Mouse (Mus musculus): ENCODE data around the gene Dhx30. TPM values are rescaled to one million over a fixed set of nuclear protein-coding genes. Genes with fewer than 3 reads are reported as not detected.
"Not testable (repeated sequence)": the region's sequence is repeated elsewhere in the genome, so short reads cannot be mapped to it uniquely, and the experiment has no call there.

The Dhx30 gene
- polyA plus RNA-seq, 1 experiment from 2014 or later, result 178 TPM

DNA sequence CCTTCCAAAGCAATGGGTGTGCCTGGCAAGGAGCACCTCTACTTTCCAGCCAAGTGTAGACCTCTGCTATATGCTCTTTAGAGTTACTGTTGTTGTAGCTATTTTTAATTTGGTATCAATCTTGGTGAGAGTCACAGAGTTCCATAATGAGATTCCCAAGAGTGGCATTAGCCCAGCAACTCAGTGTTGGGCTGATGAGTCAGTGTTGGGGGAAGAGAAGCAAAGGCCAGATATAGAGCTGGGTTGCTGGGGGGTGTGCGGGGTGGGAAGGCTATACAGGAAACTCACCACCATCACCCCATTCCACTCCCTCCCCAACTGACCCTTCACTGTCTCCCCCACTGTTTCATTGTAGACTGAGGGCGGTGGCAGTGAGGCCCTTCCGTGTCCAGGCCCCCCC lies 36.6 kb downstream of the Dhx30 start:
- no peak overlapping the region for H3K9ac ChIP-seq (replicated peaks; ENCODE audit: low read depth, low read length)
- ATAC-seq (ENCODE audit: low read depth), result no peak
- no peaks in the 10 kb centered on the region for H3K9me3 ChIP-seq (ENCODE audit: control insufficient read depth, low read length)
- H3K36me3 ChIP-seq (ENCODE audit: control insufficient read depth, insufficient read depth, low read length), result peaks cover 71% of the 10 kb centered on the region
- no peak overlapping the region for H3K4me3 ChIP-seq (ENCODE audit: low read depth, low read length)
- H3K27me3 ChIP-seq (ENCODE audit: control insufficient read depth, insufficient read depth, low read length), result no peaks in the 10 kb centered on the region
- no peak overlapping the region for H3K4me2 ChIP-seq (ENCODE audit: low read depth, low read length)
- no peak overlapping the region for H3K27ac ChIP-seq (ENCODE audit: low read depth, low read length)
- 57% methylated on average over 3 of the region's 3 CpGs for WGBS
- H3K4me1 ChIP-seq (ENCODE audit: control insufficient read depth, insufficient read depth, low read length), result no peaks in the 10 kb centered on the region

GRCm38 (mm10) chr9:110076468-110076867 lies 41.2 kb downstream of the Dhx30 start:
- not testable (repeated sequence) for H3K9me3 ChIP-seq (ENCODE audit: control insufficient read depth, low read length); H3K4me2 ChIP-seq (ENCODE audit: low read depth, low read length); H3K27ac ChIP-seq (ENCODE audit: low read depth, low read length); H3K4me1 ChIP-seq (ENCODE audit: control insufficient read depth, insufficient read depth, low read length); H3K9ac ChIP-seq (replicated peaks; ENCODE audit: low read depth, low read length); H3K4me3 ChIP-seq (ENCODE audit: low read depth, low read length); H3K27me3 ChIP-seq (ENCODE audit: control insufficient read depth, insufficient read depth, low read length); ATAC-seq (ENCODE audit: low read depth)
- 77% methylated on average over 4 of the region's 7 CpGs for WGBS
- H3K36me3 ChIP-seq (ENCODE audit: control insufficient read depth, insufficient read depth, low read length), result peaks cover 55% of the 10 kb centered on the region

- ATAC-seq (ENCODE audit: low read depth), result peak; percentile 56; the same call in 1 of the 2 replicates
- H3K36me3 ChIP-seq (ENCODE audit: control insufficient read depth, insufficient read depth, low read length), result peaks cover 62% of the 10 kb centered on the region
- no peaks in the 10 kb centered on the region for H3K4me1 ChIP-seq (ENCODE audit: control insufficient read depth, insufficient read depth, low read length)
- no peak overlapping the region for H3K27ac ChIP-seq (ENCODE audit: low read depth, low read length)
- WGBS, result 4% methylated on average over 1 of the region's 1 CpGs
- no peaks in the 10 kb centered on the region for H3K9me3 ChIP-seq (ENCODE audit: control insufficient read depth, low read length)
- no peak overlapping the region for H3K9ac ChIP-seq (replicated peaks; ENCODE audit: low read depth, low read length)
- H3K4me2 ChIP-seq (ENCODE audit: low read depth, low read length), result no peak overlapping the region
- no peak overlapping the region for H3K4me3 ChIP-seq (ENCODE audit: low read depth, low read length)
- H3K27me3 ChIP-seq (ENCODE audit: control insufficient read depth, insufficient read depth, low read length), result no peaks in the 10 kb centered on the region
Observed at GRCm38 (mm10) chr9:110071843-110072242, 45.8 kb downstream of the Dhx30 start.

GRCm38 (mm10) chr9:110071011-110071410 lies 46.6 kb downstream of the Dhx30 start:
- WGBS, result 83% methylated on average over 4 of the region's 4 CpGs
- no peak overlapping the region for H3K27ac ChIP-seq (ENCODE audit: low read depth, low read length)
- H3K9ac ChIP-seq (replicated peaks; ENCODE audit: low read depth, low read length), result no peak overlapping the region
- H3K9me3 ChIP-seq (ENCODE audit: control insufficient read depth, low read length), result no peaks in the 10 kb centered on the region
- no peak for ATAC-seq (ENCODE audit: low read depth)
- H3K4me1 ChIP-seq (ENCODE audit: control insufficient read depth, insufficient read depth, low read length), result no peaks in the 10 kb centered on the region
- H3K4me2 ChIP-seq (ENCODE audit: low read depth, low read length), result no peak overlapping the region
- peaks cover 68% of the 10 kb centered on the region for H3K36me3 ChIP-seq (ENCODE audit: control insufficient read depth, insufficient read depth, low read length)
- H3K27me3 ChIP-seq (ENCODE audit: control insufficient read depth, insufficient read depth, low read length), result no peaks in the 10 kb centered on the region
- no peak overlapping the region for H3K4me3 ChIP-seq (ENCODE audit: low read depth, low read length)

DNA sequence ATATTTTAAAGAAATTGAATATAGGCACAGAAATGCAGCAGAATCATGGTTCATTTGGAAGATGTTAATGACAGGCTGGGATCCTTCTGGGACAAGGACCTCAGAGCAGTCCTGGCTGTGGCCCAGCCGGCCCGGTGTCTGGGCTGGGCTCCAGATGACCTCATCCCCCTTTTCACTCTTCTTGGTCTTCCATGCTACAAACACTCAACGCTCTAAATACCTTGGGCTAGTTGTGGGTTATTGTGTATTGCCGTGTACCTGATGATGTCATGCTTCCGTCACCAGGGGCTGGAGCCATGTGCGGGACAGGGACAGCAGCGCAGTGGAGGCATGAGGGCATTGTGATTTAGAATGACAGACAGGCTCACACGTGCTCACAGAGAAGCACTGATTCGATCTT lies 47.3 kb downstream of the Dhx30 start:
- no peaks in the 10 kb centered on the region for H3K9me3 ChIP-seq (ENCODE audit: control insufficient read depth, low read length)
- no peak overlapping the region for H3K9ac ChIP-seq (replicated peaks; ENCODE audit: low read depth, low read length)
- no peaks in the 10 kb centered on the region for H3K4me1 ChIP-seq (ENCODE audit: control insufficient read depth, insufficient read depth, low read length)
- H3K27ac ChIP-seq (ENCODE audit: low read depth, low read length), result no peak overlapping the region
- peaks cover 69% of the 10 kb centered on the region for H3K36me3 ChIP-seq (ENCODE audit: control insufficient read depth, insufficient read depth, low read length)
- H3K4me3 ChIP-seq (ENCODE audit: low read depth, low read length), result no peak overlapping the region
- ATAC-seq (ENCODE audit: low read depth), result peak; percentile 49; the same call in 1 of the 2 replicates
- H3K4me2 ChIP-seq (ENCODE audit: low read depth, low read length), result no peak overlapping the region
- no peaks in the 10 kb centered on the region for H3K27me3 ChIP-seq (ENCODE audit: control insufficient read depth, insufficient read depth, low read length)
- 77% methylated on average over 9 of the region's 9 CpGs for WGBS

DNA sequence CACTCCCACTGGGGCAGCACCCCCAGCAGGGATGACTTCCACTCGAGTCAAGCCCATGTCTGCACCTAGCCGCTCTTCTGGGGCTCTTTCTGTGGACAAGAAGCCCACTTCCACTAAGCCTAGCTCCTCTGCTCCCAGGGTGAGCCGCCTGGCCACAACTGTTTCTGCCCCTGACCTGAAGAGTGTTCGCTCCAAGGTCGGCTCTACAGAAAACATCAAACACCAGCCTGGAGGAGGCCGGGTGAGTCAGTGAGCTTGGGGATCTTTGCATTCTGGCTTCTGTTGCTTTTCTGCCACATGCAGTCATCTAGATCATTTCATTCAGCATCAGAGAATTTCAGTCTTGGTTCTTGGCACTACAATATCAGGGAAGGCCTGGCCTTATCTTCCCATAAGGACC lies 48.9 kb downstream of the Dhx30 start:
- H3K9ac ChIP-seq (replicated peaks; ENCODE audit: low read depth, low read length), result no peak overlapping the region
- H3K9me3 ChIP-seq (ENCODE audit: control insufficient read depth, low read length), result no peaks in the 10 kb centered on the region
- no peak overlapping the region for H3K4me3 ChIP-seq (ENCODE audit: low read depth, low read length)
- peaks cover 79% of the 10 kb centered on the region for H3K36me3 ChIP-seq (ENCODE audit: control insufficient read depth, insufficient read depth, low read length)
- H3K4me2 ChIP-seq (ENCODE audit: low read depth, low read length), result no peak overlapping the region
- no peaks in the 10 kb centered on the region for H3K27me3 ChIP-seq (ENCODE audit: control insufficient read depth, insufficient read depth, low read length)
- H3K27ac ChIP-seq (ENCODE audit: low read depth, low read length), result no peak overlapping the region
- WGBS, result 89% methylated on average over 6 of the region's 6 CpGs
- no peak for ATAC-seq (ENCODE audit: low read depth)
- H3K4me1 ChIP-seq (ENCODE audit: control insufficient read depth, insufficient read depth, low read length), result no peaks in the 10 kb centered on the region

DNA sequence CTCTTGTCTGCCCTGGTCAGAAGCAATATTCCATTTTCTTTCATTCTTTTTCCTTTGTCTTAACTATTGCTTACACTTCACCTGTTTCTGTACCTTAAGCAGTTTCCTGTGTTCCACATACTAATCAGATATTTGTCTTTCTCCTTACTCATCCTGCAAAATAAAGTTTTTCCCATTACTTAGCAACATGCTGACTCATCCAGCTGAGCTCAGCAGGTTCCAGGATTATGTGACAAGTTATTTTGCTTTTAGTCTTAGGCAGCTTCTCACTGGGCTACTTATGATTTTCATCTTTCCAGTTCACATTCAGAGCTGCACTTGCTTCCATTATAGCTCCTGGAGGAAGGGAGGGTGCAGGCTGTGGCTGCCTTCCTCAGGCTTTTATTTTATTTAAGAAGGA lies 53.0 kb downstream of the Dhx30 start:
- H3K27ac ChIP-seq (ENCODE audit: low read depth, low read length), result no peak overlapping the region
- H3K4me2 ChIP-seq (ENCODE audit: low read depth, low read length), result no peak overlapping the region
- H3K4me3 ChIP-seq (ENCODE audit: low read depth, low read length), result no peak overlapping the region
- peaks cover 45% of the 10 kb centered on the region for H3K36me3 ChIP-seq (ENCODE audit: control insufficient read depth, insufficient read depth, low read length)
- H3K9ac ChIP-seq (replicated peaks; ENCODE audit: low read depth, low read length), result no peak overlapping the region
- H3K27me3 ChIP-seq (ENCODE audit: control insufficient read depth, insufficient read depth, low read length), result no peaks in the 10 kb centered on the region
- H3K4me1 ChIP-seq (ENCODE audit: control insufficient read depth, insufficient read depth, low read length), result no peaks in the 10 kb centered on the region
- H3K9me3 ChIP-seq (ENCODE audit: control insufficient read depth, low read length), result no peaks in the 10 kb centered on the region
- no peak for ATAC-seq (ENCODE audit: low read depth)

DNA sequence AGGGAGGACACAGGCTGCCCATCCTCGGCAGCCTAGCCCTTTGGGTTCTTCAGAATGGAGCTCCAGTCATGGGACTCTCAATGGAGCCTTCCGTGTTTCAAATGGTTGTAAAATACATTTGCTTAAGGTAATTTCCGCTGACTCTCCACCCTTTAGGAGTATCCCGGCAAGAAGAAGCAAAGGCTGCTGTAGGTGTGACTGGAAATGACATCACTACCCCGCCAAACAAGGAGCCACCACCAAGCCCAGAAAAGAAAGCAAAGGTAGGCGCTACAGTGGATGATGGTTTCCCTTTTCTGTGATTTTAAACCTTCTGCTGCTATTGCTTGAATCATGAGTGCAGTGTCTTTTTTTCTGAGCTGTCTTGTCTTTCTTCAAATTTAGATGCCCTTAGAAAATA lies 54.8 kb downstream of the Dhx30 start:
- H3K27ac ChIP-seq (ENCODE audit: low read depth, low read length), result no peak overlapping the region
- H3K4me3 ChIP-seq (ENCODE audit: low read depth, low read length), result no peak overlapping the region
- no peak overlapping the region for H3K4me2 ChIP-seq (ENCODE audit: low read depth, low read length)
- 91% methylated on average over 6 of the region's 6 CpGs for WGBS
- no peaks in the 10 kb centered on the region for H3K9me3 ChIP-seq (ENCODE audit: control insufficient read depth, low read length)
- no peak overlapping the region for H3K9ac ChIP-seq (replicated peaks; ENCODE audit: low read depth, low read length)
- H3K27me3 ChIP-seq (ENCODE audit: control insufficient read depth, insufficient read depth, low read length), result no peaks in the 10 kb centered on the region
- H3K36me3 ChIP-seq (ENCODE audit: control insufficient read depth, insufficient read depth, low read length), result peaks cover 28% of the 10 kb centered on the region
- H3K4me1 ChIP-seq (ENCODE audit: control insufficient read depth, insufficient read depth, low read length), result no peaks in the 10 kb centered on the region
- no peak for ATAC-seq (ENCODE audit: low read depth)

DNA sequence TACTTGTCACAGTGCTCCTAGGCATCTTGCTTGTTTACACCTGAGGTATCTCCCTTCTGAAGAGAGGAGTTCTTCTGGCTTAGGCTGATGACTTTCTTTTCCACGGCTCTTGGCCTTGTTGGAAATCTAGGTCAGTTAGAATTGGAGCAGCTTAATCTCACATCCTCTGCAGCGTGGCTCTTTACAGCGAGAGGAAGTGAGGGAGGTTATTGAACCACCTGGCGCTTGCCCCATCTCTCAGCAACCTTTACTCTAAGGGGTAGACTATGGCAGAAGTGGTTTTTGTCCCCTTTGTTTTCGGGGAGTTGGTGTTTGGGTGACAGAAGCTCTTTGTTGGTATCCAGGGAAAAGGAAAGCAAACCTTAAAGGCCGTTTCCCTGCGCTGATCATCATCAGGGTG lies 55.2 kb downstream of the Dhx30 start:
- H3K9me3 ChIP-seq (ENCODE audit: control insufficient read depth, low read length), result no peaks in the 10 kb centered on the region
- H3K27me3 ChIP-seq (ENCODE audit: control insufficient read depth, insufficient read depth, low read length), result no peaks in the 10 kb centered on the region
- H3K9ac ChIP-seq (replicated peaks; ENCODE audit: low read depth, low read length), result no peak overlapping the region
- 82% methylated on average over 7 of the region's 7 CpGs for WGBS
- no peaks in the 10 kb centered on the region; the same call in 1 of the 2 replicates for H3K4me1 ChIP-seq (ENCODE audit: control insufficient read depth, insufficient read depth, low read length)
- H3K36me3 ChIP-seq (ENCODE audit: control insufficient read depth, insufficient read depth, low read length), result peaks cover 23% of the 10 kb centered on the region
- H3K4me3 ChIP-seq (ENCODE audit: low read depth, low read length), result no peak overlapping the region
- no peak for ATAC-seq (ENCODE audit: low read depth)
- H3K27ac ChIP-seq (ENCODE audit: low read depth, low read length), result no peak overlapping the region
- H3K4me2 ChIP-seq (ENCODE audit: low read depth, low read length), result no peak overlapping the region

DNA sequence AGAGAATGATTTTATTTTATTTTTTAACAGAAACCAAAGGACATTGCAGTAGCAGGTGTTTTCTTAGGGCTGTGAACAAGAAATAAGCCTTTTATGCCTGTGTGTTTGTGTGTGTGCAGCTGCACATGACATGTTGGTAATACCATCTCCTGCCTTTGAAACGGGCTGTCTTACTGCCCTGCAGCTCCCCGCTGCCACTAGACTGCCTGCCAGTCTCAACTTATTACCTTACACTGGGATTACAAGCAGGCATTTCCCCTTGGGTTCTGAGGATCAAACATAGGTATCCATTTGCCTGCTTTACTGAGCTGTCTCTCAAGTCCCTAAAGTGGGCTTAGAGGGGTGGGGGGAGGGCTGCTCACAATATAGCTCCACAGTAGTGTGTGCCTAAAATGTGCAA lies 56.9 kb downstream of the Dhx30 start:
- Histone ChIP-seq H3K27ac (ENCODE audit: low read depth, low read length) (no peak overlapping the region), H3K27me3 (ENCODE audit: control insufficient read depth, insufficient read depth, low read length) (no peaks in the 10 kb centered on the region), H3K4me2 (ENCODE audit: low read depth, low read length) (no peak overlapping the region), H3K9me3 (ENCODE audit: control insufficient read depth, low read length) (no peaks in the 10 kb centered on the region), H3K36me3 (ENCODE audit: control insufficient read depth, insufficient read depth, low read length) (peaks cover 10% of the 10 kb centered on the region), H3K4me3 (ENCODE audit: low read depth, low read length) (no peak overlapping the region), H3K4me1 (ENCODE audit: control insufficient read depth, insufficient read depth, low read length) (peaks cover 12% of the 10 kb centered on the region; the same call in 1 of the 2 replicates), H3K9ac (replicated peaks; ENCODE audit: low read depth, low read length) (no peak overlapping the region)
- no peak for ATAC-seq (ENCODE audit: low read depth)
- WGBS, result 45% methylated on average over 2 of the region's 2 CpGs

Measured in neural tube, embryonic 14.5 days (tissue).